Mouse (Mus musculus): ENCODE measurements at regions not wholly inside any gene's neighbourhood (a gene's known extent, or its start where the extent isn't known, plus 50 kb on each side); places are given as distances from the start of the nearest gene placed in this dataset.

DNA sequence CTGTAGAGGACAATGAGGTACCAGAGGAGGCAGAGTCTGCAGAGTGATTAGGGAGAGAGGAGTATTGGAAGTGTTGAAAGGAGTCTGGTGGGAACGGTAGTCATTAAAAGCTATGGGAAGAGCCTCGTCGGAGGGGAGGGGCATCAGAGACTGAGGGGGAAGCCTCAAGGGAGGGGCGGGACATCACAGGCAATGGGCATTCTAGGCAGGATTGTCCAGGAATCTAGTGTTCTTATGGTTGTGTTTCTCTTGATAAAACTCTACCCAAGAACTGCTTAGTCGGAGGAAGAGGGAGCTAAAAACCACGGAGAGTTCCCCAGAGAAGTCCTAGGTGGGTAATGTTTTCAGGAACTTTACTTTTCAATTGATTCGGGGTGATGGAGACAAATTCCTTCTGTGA, 90.2 kb downstream of the Sec23ip start:
- no peak for DNase-seq (ENCODE audit: inconsistent age in 2 of 2, low spot score in 1 of 2)

DNA sequence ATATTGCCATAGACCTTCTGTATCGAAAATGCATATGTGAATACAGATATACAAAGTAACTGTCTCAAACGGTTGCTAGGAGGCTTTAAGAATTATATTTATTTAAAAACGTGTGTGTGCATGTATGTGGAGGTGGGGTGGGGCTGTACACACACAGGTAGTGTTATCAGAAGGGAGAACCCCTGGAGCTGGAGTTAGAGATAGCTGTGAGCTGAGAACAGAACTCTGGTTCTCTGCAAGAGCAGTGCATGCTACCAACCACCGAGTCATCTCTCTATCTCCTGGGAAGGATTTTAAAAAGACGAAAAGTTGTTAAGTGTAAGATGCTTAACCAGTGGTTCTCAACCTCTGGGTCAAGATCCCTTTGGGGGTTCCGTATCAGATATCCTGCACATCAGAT, 91.7 kb downstream of the Sec23ip start:
- no peak for DNase-seq (ENCODE audit: inconsistent age in 2 of 2, low spot score in 1 of 2)

DNA sequence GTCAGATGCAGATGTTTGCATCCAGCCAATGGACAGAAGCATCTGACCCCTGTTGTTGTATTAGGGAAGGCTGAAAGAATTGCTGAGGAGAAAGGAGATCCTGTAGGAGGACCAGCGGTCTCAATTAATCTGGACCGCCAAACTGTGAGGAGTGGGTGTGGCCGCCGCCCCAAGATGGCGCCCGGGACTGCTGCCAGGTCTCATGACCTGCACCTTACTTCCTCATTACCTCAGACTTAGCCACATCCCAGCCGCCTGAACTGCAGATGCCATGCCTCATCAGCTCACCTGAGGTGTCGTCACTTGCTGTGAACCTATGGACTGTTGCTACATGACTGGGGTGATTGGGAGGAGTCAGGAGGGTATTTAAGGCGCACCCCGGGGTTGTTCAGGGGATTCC, 97.8 kb downstream of the Sec23ip start:
- no peak for DNase-seq (ENCODE audit: inconsistent age in 2 of 2, low spot score in 1 of 2)

DNA sequence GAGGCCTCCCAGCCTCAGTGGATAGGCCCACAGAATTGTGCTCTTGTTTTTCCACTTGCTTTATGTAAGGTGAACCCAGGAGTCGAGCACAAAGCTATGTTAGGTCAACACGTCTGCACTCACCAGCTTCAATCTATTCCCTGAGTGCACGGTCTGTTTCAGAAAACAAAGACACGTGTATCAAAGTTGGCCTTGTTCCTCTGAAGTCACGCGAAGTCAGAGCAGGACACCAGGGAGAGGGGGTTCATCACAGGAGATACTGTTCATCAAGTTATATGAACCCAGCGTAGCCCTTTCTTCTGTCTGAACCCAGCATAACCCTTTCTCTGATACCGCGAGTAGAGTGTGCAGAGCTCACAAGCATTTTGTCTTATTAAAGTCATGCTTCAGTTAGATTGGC, 98.8 kb downstream of the Sec23ip start:
- no peak for DNase-seq (ENCODE audit: inconsistent age in 2 of 2, low spot score in 1 of 2)

DNA sequence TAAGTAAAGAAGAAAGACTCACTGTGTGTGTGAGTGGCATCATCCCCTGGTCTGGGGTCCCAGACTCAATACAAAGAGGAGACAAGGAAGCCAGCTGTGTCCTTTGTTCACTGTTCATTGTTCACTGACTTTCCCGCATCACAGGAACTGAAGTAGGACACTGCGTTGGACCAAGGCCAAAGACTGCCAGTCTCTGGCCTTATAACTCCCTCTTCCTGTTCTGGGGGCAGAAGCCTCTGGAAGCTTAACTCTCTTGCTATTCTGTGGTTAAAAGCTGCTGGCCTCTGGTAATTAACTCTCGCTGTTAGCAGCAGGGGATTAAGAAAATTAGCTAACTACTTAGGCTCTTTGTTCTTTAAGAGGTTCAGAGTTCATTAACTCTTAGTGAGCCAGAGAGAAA, 104.5 kb downstream of the Sec23ip start:
- DNase-seq (ENCODE audit: inconsistent age in 2 of 2, low spot score in 1 of 2) = no peak

DNA sequence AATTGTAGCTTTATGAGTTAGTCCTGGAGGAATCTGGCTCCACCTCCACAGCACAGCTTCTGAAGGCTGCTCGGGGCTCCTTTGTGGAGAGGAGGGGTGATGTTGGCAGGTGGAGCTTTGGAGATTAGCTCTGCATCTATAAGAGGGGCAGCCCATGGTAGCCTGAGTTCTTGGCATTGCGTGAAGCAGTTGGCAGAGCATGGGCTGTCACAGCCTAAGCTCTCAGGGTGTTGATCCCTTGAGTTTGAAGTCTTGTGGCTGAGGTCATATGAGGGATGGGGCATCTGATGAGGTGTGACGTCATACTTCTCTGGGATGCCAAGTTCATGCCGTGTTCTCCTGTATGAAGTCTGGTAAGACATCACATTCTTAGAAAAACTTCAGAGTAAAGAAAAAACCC, 109.5 kb downstream of the Sec23ip start:
- no peak for DNase-seq (ENCODE audit: inconsistent age in 2 of 2, low spot score in 1 of 2)

DNA sequence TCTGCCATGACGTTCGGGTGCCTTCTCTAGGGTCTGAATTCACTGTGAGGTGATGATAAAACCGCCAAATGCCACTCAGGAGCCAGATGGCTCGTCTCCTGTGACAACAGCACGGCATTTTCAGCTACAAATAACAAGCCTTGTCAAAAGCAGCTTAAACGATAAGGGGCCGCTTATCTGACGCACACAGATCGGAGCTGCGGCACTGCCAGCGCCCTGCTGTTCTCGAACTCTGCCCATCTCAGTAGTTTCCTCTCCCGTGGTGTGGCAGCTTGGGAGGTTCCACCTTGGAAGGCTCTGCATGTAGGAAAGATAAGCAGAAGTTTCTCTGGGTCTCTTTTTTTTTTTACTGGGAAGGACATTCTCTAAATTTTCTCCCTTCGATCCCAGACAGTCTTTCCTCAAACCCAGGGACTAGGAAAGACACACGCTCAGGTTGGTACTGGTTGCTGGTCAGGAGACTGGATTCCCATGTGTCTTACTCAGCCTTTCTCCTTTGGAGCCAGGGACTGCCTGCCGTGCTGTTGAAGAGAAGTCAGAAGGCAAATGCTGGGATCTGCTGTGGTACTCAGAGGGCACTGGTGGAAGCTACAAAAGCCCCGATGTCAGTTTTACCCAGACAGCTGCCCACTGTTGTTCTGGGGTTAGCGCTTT, 110.1 kb downstream of the Sec23ip start:
- no peak for DNase-seq (ENCODE audit: inconsistent age in 2 of 2, low spot score in 1 of 2)

DNA sequence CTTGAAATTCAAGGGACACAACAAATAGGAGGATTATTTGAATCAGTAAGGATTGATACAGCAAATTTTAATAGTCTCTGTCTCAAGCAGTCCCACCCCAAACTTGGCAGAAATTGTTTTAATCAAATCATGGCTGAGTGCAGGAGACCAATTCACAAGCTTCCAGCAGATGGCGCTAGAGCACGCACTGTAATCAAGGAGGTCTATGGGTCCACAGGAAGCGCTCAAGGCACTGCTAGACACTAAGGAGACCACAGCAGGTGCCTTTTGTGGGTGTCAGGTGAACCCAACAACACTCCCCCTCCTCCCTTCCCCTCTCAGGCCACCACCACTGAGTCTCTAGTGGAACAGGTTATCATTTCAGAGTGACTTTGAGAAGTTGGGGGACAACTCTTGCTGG, 115.4 kb downstream of the Sec23ip start:
- peak; percentile 50 to 86 for DNase-seq (ENCODE audit: inconsistent age in 2 of 2, low spot score in 1 of 2)

DNA sequence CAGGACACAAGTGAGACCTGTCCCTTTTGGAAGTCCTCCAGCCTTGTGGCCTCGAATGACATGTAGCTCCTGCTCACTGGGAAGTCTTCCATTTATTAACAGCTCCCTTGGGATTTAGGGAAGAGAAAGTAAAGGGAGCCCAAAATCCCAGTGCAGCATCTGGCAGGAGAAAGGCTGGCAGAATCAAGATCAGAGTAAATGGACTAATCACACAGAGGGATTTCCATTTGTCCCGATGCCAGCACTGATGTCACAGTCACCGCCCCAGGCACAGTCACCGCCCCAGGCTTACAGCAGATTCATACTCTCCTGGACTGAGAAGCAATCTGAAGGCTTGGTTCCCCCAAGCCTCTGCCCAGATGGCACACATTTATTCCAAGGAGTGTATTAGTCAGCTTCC, 116.0 kb downstream of the Sec23ip start:
- DNase-seq (ENCODE audit: inconsistent age in 2 of 2, low spot score in 1 of 2) = peak; percentile 12 to 70

DNA sequence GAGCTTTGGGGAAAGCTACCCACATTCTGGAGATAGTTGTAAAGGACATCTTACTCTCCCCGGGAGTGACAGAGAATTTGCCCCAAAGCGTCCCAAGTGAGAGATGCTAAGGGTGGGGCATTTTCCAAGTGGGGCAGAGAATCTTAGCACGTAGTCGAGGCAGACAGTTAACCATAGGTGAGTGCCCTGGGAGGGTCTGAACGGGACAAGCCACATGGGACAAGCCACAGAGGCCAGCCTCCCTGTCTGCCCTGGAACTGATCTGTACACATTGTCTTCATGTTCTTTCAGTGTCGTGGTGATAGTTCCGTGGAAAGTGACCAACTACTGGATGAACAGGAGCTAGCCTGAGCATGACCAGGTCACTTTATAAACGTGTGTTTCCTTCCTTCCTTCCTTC, 116.6 kb downstream of the Sec23ip start:
- no peak for DNase-seq (ENCODE audit: inconsistent age in 2 of 2, low spot score in 1 of 2)

DNA sequence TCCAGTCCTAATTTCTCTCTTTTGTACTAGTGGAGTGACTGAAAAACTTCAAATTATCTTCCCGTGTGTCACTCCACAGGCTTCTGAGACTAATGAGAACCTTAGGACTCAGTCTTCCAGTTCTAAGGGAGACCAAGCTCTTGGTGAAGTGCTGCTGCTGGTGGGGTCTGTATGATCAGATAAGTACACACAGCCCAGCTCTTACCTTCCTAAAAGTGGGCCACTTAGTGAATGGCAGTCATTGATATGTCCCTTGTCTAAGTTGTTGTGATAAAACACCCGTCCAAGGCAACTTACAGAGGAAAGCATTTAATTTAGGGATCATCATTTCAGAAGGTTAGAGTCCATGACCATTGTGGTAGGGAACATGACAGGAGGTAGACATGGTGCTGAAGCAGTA, 124.1 kb downstream of the Sec23ip start:
- no peak for DNase-seq (ENCODE audit: inconsistent age in 2 of 2, low spot score in 1 of 2)

DNA sequence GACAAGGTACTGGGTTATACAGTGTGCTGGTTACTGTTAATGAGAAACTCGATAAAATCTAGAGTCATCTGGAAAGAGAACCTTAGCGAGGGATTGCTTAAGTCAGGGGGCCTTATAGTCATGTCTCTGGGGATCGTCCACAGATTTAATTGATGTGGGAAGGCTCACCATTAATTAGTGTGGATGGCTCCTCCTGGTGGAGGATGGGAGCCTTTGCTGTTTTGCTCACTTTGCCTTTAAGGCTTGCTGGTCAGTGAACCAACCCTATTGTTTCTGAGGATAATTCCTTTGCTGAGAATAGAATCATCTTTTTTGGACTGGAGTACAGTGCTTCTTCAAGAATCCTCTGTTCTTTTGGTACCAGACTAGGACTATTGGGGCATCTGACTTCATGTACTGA, 139.3 kb downstream of the Sec23ip start:
- DNase-seq (ENCODE audit: inconsistent age in 2 of 2, low spot score in 1 of 2) = no peak

DNA sequence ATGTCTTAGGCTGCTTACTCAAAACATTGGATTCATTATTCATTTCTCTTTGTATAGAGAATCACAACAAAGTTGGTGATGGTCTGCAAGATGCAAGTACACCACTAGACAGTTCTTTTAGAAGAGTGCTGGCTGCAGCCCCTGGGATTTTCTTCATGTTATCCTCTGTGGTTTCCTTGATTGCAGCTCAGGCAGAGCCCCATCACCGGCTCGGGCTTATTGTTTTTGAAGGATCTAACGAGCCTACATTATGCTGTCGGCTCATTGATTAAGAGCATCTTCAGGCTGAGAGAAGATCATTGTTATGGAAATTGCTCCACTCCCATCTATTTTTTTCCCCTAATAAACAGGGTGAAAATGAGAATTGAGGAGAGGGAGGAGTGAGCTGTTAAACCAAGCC, 140.8 kb downstream of the Sec23ip start:
- no peak for DNase-seq (ENCODE audit: inconsistent age in 2 of 2, low spot score in 1 of 2)

DNA sequence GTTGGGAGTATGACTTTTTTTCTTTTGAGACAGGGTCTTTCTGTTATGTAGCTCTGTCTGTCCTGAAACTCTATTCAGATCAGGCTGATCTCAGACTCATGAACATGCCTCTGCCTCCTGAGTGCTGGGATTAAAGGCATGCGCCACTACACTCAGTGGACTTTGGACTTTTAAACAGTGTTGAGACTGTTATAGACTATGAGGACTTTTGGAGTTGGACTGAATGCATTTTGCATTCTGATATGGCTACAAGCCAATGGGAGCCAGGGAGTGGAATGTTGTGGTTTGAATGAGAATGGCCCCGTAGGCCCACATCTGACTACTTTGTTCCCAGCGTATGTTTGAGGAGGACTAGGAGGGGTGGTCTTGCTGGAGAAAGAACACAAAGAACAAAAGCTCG, 165.4 kb downstream of the Sec23ip start:
- no peak for DNase-seq (ENCODE audit: inconsistent age in 2 of 2, low spot score in 1 of 2)

DNA sequence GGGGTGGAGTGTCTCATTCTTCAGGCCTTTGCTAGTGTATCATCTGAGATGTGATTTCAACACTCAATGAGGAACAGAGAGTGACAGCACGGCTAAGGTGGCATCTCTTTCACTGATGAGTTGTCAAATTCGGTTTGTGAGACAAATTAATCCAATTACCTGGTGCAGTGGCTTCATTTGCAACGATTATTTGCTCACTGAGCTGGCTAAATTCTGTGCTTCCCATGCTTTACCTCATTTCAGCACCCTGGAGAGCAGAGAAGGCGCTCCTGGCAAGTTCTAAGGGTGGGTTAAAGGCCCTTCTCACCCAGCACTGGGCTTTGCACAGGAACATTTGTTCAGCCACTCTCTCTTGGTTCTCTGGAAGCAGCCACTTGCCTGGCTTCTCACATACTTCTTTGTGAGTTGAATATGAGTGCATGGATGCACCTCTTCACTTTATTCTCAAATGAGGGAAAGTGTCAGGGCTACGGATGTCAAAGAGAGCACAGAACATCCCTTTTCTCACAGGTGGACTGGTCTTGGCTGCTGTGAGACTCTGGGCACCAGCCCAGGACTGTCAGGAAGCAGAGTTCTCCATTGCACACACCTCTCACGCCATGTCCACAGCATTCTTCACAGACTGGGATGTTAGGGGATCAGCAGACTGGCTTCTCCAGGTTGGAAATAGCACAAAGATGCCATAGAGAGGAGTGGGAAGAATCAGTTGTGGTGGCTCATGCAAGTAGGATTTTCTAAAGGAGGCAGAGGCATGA, 193.4 kb downstream of the Sec23ip start:
- peak; percentile 5 to 39 for DNase-seq (ENCODE audit: inconsistent age in 2 of 2, low spot score in 1 of 2)

DNA sequence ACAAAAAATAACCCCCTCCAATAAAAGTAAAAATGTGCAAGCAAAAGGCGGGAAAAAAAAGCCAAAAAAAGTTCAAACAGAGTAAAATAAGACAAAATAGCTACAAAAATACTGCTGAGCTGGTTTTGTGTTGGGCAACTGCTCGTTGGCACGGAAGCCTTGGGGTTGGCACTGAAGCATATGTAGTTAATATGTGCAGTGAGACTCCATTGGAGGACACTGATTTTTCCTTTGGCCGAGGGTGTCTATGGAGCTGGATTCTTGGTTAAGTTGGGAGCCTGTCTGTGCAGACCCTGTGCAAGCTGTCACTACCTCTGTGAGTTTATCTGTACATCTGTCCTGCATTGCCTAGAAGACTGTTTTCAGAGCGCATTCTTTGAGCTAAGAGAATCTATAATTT, 215.8 kb downstream of the Sec23ip start:
- no peak for DNase-seq (ENCODE audit: inconsistent age in 2 of 2, low spot score in 1 of 2)

DNA sequence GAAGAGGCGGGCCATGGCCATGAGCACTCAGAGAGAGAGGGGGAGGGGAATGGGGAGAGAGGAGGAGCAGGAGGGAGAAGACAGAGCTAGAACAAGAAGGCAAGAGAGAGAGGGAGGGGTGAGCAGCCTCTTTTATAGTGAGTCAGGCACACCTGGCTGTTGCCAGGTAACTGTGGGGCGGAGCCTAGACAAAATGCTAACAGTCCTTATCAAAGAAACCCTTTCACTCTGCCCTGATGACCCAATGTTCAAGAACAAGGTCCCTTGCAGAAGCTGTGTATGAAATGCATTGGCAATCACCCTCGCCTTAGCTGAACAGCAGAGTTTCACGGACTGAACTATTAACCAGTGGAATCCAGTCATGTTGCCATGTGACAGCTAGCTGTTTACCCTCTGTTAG, 235.2 kb downstream of the Sec23ip start:
- DNase-seq (ENCODE audit: inconsistent age in 2 of 2, low spot score in 1 of 2) = no peak

DNA sequence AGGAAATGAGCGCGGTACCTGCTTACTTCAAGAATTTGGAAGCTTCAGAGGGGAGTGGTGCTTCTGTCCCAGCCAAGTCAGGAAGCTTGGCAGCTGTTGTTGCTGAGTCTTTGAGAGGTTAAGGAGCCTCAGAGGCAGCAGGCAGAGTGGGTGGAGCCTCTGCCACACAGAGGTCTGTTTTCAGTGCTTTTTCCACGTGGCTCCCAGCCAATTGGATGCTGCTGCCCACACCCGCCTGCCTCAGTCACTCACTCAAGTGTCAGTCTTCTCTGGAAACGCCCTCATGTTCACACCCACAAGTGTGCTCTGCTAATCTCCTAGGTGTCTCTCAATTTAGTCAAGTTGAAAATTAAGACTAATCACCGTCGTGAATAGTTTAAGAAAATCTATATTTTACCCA, 236.1 kb downstream of the Sec23ip start:
- no peak for DNase-seq (ENCODE audit: inconsistent age in 2 of 2, low spot score in 1 of 2)

DNA sequence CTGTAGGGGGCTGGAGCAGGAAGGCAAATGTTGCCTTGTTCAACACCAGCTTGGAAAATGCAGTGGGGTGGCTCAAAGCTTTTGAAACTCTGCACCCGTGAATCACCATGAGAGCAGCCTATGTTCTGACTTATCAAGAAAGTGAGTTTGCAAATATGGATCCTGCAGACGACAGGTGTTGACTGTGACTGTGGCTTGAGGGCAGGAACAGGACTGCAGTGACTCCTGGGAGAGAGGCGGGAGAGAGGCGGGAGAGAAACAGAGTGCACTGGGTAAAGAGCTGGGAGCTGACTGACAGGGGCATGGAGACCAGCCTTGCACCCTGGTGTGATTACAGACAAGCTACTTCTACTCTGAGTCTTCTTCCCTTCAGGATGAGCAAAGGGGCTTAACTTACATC, 254.0 kb downstream of the Sec23ip start:
- DNase-seq (ENCODE audit: inconsistent age in 2 of 2, low spot score in 1 of 2) = no peak

DNA sequence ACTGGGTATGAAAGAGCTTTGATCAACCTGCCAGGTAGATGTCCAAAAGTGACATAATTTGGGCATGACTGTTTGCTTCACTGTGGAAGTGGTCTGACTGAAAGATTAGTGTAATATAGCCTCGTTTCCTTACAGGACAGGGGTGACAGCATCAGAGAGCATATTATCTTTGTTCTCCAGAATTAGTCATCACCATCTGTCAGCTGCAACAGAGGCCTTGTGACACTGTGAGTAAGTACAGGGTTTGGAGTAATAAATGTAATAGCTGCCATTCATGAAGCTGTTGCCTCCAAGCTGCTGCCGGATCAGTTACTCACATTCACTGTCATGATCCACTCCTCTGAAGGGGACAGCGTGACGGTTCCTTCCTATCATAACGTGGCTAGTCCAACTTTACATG, 254.4 kb upstream of the Plpp4 start:
- DNase-seq (ENCODE audit: inconsistent age in 2 of 2, low spot score in 1 of 2) = peak; percentile 5 to 42

DNA sequence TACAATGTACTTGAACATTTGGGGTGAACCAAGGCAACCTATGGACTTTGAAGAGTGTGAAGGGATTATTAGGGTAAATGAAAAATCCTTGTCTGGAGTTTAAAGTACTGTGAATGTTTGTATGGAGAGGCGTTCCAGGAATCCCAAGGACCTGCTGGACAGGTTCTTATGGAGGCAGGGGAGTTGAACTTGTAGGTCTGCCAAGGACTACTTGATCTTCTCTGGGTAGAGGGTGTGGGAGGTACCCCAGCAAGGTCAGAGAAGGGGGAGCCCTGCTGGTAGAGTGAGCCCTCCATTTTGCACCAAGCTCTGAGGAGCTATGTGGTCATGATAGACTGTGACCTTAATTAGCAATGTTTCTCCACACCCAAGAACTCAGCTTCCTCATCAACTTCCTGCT, 253.7 kb upstream of the Plpp4 start:
- DNase-seq (ENCODE audit: inconsistent age in 2 of 2, low spot score in 1 of 2) = no peak

DNA sequence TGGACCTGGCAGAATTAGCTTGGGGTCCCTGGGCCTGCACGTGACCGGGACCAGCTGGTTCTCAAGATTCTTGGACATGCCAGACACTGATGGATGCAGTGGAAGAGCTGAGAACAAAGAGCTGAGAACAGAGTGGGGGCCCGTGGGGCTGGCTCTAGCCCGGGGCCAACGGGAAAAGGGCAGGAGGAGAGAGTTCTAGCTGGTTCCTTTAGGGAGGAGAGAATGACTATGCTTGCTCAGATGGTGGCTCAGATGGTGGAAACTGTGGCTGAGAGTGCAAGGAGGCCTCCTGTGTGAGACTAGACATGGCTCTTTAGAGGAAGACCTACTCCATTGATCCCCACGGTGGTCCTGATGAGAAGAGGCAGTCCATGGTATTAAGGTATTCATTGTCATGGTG, 240.5 kb upstream of the Plpp4 start:
- DNase-seq (ENCODE audit: inconsistent age in 2 of 2, low spot score in 1 of 2) = no peak

DNA sequence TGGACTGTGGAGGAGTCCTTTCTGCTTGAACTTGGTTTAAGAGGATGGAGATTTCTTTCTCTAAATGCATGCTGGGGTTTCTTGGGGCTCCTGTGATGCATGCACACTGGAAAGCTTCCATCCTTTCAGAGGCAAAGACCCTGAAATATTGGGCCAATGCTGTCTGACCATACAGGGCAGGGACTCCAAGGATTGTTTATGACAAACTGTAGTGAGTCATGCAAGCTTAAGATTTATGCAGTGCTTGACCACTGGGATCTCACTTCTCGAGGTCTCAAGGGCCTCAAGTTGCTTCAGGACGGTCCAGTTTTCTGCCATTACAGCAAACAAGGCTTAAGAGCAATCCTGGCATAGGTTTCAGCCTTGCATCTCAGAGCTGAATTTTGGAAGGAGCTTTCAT, 229.7 kb upstream of the Plpp4 start:
- DNase-seq (ENCODE audit: inconsistent age in 2 of 2, low spot score in 1 of 2) = peak in 1 of 2 experiments; percentile 28
